Mouse (Mus musculus) heart, postnatal 0 days (tissue): Measurements from ENCODE around the gene Snph.

Experiments
- CTCF ChIP-seq: IDR thresholded peaks from 2 replicates; pipeline ENCODE4 v1.5.1; 2016; ENCODE audit warnings: antibody characterized with exemption, control low read depth, low read depth
- EP300 ChIP-seq: IDR thresholded peaks from 2 replicates; pipeline ENCODE4 v1.6.1; 2016; ENCODE audit warnings: antibody characterized with exemption, low read depth

- TF ChIP-seq CTCF: no peak
- TF ChIP-seq EP300: no peak
These were observed 43.8 kb upstream of the Snph start for GRCm38 (mm10) chr2:151676234-151676633.
